Mouse (Mus musculus) ovary, adult 10 weeks (tissue): ENCODE measurements around the gene Ssxb2. TPM values are rescaled to one million over a fixed set of nuclear protein-coding genes. Genes with fewer than 3 reads are reported as not detected.

Experiments
- polyA plus RNA-seq: library from polyadenylated mRNA; stranded (reverse); fragments of 350-450 nt; fragmentation: Illumina TruSeq; extraction: RNeasy Lipid Tissue Mini Kit (QIAGEN cat#74804); gene quantifications from one replicate; pipeline ENCODE4 v1.2.3, GENCODE M21; 2014

Ssxb2 gene
- not detected for polyA plus RNA-seq

DNA sequence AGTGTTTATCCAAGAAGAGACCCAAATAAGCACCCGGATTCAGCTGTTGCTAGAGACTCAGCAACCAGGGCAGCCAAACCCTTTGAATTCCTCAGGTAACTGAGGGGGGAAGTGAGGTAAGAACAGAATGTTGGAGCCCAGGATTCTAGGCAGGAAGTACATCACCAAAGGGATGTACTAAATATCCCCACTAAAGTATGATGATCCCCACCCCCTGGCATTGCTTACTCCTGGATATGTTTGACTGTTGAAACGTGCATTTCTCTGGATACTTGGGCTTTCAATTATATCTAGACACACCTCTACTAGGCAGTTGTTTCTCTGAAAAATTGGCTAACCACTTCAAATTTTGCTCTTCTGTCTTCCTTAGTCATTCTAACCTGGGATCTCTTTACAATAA lies at the start of gene Ssxb2:
Gene Ssxb2 (minus strand): TSS at position 101 of the 400 bp plus-strand sequence.

DNA sequence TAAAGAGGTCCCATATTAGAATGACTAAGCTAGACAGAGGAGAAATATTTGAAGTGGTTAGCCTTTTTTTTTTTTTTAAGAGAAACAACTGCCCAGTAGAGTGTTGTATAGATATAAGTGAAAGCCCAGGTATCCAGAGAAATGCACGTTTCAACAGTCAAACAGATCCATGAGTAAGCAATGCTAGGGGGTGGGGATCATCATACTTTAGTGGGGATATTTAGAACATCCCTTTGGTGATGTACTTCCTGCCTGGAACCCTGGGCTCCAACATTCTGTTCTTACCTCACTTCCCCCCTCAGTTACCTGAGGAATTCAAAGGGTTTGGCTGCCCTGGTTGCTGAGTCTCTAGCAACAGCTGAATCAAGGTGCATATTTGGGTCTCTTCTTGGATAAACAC lies 48.5 kb downstream of the Ssxb2 start, which contains the start of gene Ssxb1:
Gene Ssxb1 (plus strand): TSS at position 301 of the 400 bp plus-strand sequence.

Other genes with a start within 250 kb of the Ssxb2 start
- 16.3 TPM for gene Ftsj1, start 209.3 kb downstream of the Ssxb2 start, polyA plus RNA-seq
- 22.9 TPM for gene Slc38a5, start 190.6 kb downstream of the Ssxb2 start, polyA plus RNA-seq
- not detected for gene Ssxb10, start 134.3 kb downstream of the Ssxb2 start, polyA plus RNA-seq
- gene Ssxb9, start 94.7 kb downstream of the Ssxb2 start, polyA plus RNA-seq = not detected
- not detected for gene Ssxb1, start 48.4 kb downstream of the Ssxb2 start, polyA plus RNA-seq
- not detected for gene Gm14459, start 63.2 kb upstream of the Ssxb2 start, polyA plus RNA-seq
- not detected for gene Ssxb6, start 86.5 kb upstream of the Ssxb2 start, polyA plus RNA-seq
- gene Ssxb3, start 130.1 kb upstream of the Ssxb2 start, polyA plus RNA-seq = not detected
- gene Ssxb8, start 229.1 kb upstream of the Ssxb2 start, polyA plus RNA-seq = not detected